Mouse (Mus musculus): Measurements from ENCODE around the gene Prr3. TPM values are rescaled to one million over a fixed set of nuclear protein-coding genes. Genes with fewer than 3 reads are reported as not detected.
"Not testable (repeated sequence)": the region's sequence is repeated elsewhere in the genome, so short reads cannot be mapped to it uniquely, and the experiment has no call there.

Prr3 gene
- polyA plus RNA-seq, 1 experiment from 2014 or later: 78.2 TPM

DNA sequence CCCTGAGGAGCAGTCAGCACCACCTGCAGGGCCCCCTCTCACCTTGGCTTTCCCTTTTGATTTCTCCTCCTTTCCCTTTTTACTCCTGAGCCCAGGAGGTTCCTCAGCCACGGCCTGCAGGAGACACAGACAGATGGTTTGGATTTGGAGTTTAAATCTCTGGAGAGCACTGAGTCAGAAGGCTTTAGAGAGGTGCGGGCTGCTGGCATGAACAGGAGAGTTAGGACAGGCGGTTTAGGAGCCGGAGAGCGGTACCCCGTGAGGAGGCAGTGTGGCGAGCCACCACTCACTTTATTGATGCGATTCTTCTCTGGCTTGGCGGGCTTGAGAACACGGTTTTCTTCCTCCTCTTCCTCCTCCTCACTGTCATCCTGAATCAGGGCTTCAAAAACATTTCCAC lies 16.8 kb downstream of the Prr3 start:
- 95% methylated on average over 10 of the region's 10 CpGs for WGBS
- no peak overlapping the region for H3K4me3 ChIP-seq (ENCODE audit: low read depth, low read length)

DNA sequence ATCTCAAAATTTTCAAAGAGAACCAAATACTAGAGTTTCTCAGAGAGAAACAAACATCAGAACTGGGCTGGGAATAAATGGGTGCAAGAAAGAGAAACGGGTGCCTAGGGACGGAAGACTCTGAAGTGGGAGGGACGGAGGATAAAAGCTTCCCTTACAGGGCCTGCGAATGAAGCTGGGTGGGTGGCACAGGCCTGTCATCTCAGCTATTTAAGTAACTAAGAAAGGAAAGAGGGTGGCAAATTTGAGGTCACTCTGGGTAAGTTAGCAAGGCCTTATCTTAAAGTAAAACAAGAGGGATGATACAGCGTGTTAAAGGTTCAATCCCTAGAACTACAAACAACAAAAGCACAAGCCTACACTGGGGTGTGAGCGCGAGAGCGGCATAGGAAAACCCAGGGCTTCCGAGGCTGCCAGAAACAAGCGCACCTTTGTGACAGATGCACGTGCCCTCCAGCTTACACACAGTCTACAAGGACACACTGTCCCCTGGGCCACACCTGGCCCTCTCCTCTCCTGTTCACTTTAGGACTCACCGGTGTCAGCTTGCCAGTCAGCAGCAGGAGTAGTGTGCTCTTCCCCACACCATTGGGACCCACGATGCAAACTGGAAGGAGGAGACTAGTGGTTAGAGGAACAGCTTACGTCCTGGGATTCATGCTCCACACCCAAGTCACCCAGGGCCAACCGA lies 21.4 kb downstream of the Prr3 start:
- Histone ChIP-seq H3K27me3 (ENCODE audit: control insufficient read depth, insufficient read depth, low read length) (no peaks in the 10 kb centered on the region), H3K27ac (ENCODE audit: low read depth, low read length) (no peak overlapping the region), H3K9ac (replicated peaks; ENCODE audit: low read depth, low read length) (no peak overlapping the region), H3K4me2 (ENCODE audit: low read depth, low read length) (no peak overlapping the region), H3K9me3 (ENCODE audit: control insufficient read depth, low read length) (no peaks in the 10 kb centered on the region), H3K4me1 (ENCODE audit: control insufficient read depth, insufficient read depth, low read length) (no peaks in the 10 kb centered on the region), H3K36me3 (ENCODE audit: control insufficient read depth, insufficient read depth, low read length) (peaks cover 72% of the 10 kb centered on the region), H3K4me3 (ENCODE audit: low read depth, low read length) (no peak overlapping the region)
- 97% methylated on average over 15 of the region's 15 CpGs for WGBS
- ATAC-seq (ENCODE audit: low read depth): no peak

More for the DNA sequence above, 16.8 kb downstream of the Prr3 start:
- H3K27ac ChIP-seq (ENCODE audit: low read depth, low read length): no peak overlapping the region
- ATAC-seq (ENCODE audit: low read depth): no peak
- H3K36me3 ChIP-seq (ENCODE audit: control insufficient read depth, insufficient read depth, low read length): peaks cover 54% of the 10 kb centered on the region
- peaks cover 2% of the 10 kb centered on the region; the same call in 1 of the 2 replicates for H3K4me1 ChIP-seq (ENCODE audit: control insufficient read depth, insufficient read depth, low read length)
- H3K9ac ChIP-seq (replicated peaks; ENCODE audit: low read depth, low read length): no peak overlapping the region
- H3K4me2 ChIP-seq (ENCODE audit: low read depth, low read length): no peak overlapping the region
- no peaks in the 10 kb centered on the region for H3K27me3 ChIP-seq (ENCODE audit: control insufficient read depth, insufficient read depth, low read length)
- no peaks in the 10 kb centered on the region for H3K9me3 ChIP-seq (ENCODE audit: control insufficient read depth, low read length)

DNA sequence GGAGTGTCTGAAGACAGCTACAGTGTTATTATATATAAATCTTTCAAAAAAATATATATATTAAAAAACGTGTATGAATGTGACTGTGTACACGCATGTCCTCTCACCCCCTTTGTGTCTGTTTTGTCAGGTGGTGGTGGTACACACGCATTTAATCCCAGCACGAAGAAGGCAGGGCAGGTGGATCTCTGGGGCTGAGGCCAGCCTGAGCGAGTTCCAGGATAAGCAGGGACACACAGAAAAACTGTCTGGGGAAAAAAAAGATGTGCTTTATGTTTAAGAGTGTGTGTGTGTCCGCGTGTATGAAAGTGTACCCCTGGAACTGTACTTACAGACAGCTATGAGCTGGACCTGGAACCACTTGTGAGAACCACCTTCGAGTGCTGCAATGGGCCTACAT lies 25.4 kb downstream of the Prr3 start:
- no peak overlapping the region for H3K4me2 ChIP-seq (ENCODE audit: low read depth, low read length)
- no peak overlapping the region for H3K9ac ChIP-seq (replicated peaks; ENCODE audit: low read depth, low read length)
- H3K9me3 ChIP-seq (ENCODE audit: control insufficient read depth, low read length): no peaks in the 10 kb centered on the region
- WGBS: 80% methylated on average over 8 of the region's 8 CpGs
- peaks cover 35% of the 10 kb centered on the region for H3K36me3 ChIP-seq (ENCODE audit: control insufficient read depth, insufficient read depth, low read length)
- H3K27ac ChIP-seq (ENCODE audit: low read depth, low read length): no peak overlapping the region
- no peaks in the 10 kb centered on the region for H3K4me1 ChIP-seq (ENCODE audit: control insufficient read depth, insufficient read depth, low read length)
- H3K4me3 ChIP-seq (ENCODE audit: low read depth, low read length): no peak overlapping the region
- no peaks in the 10 kb centered on the region for H3K27me3 ChIP-seq (ENCODE audit: control insufficient read depth, insufficient read depth, low read length)
- ATAC-seq (ENCODE audit: low read depth): no peak

DNA sequence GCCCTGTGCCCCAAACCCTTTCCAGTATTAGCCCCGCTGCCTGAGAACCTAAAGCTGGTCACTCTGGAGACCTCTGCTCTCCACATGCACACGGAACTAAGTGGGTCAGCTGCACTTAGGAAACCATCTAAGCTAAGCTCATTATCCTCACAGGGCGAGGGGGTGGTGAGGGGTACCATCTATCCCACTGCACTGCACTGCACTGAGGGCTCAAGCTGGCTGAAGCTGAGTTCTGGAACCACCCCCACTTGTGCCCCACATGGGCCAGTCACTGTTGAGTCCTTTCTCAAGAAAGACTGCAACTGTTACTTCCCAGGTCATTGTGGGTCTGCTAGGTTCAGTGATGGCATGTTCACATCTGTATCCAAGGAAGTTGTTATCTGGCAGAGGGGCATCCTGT lies 27.5 kb downstream of the Prr3 start:
- 83% methylated on average over 2 of the region's 3 CpGs for WGBS
- not testable (repeated sequence) for H3K4me3 ChIP-seq (ENCODE audit: low read depth, low read length); H3K9ac ChIP-seq (replicated peaks; ENCODE audit: low read depth, low read length); H3K9me3 ChIP-seq (ENCODE audit: control insufficient read depth, low read length); ATAC-seq (ENCODE audit: low read depth); H3K4me2 ChIP-seq (ENCODE audit: low read depth, low read length); H3K27me3 ChIP-seq (ENCODE audit: control insufficient read depth, insufficient read depth, low read length); H3K27ac ChIP-seq (ENCODE audit: low read depth, low read length); H3K4me1 ChIP-seq (ENCODE audit: control insufficient read depth, insufficient read depth, low read length)
- H3K36me3 ChIP-seq (ENCODE audit: control insufficient read depth, insufficient read depth, low read length): peaks cover 14% of the 10 kb centered on the region

DNA sequence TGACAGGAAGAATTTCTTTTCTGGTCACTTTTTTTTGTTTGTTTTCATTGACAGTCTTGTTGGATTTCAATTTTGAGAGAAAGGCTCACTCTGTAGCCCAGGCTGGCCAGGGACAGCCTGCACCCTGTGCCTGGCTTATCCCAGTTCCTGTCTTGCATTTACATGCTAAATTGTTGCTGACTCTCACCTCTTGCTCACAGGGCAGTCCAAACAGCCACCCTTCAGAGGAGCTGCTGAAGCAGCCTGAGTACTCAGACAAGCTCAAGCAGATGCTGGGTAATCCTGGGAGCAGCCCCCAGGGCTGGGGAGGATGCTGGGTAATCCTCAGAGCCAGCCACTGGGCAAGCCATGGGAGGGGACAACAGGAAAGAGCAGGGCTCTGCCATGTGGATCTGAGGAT lies 29.1 kb downstream of the Prr3 start:
- H3K4me2 ChIP-seq (ENCODE audit: low read depth, low read length); H3K27ac ChIP-seq (ENCODE audit: low read depth, low read length); H3K36me3 ChIP-seq (ENCODE audit: control insufficient read depth, insufficient read depth, low read length); H3K9ac ChIP-seq (replicated peaks; ENCODE audit: low read depth, low read length); H3K27me3 ChIP-seq (ENCODE audit: control insufficient read depth, insufficient read depth, low read length); H3K9me3 ChIP-seq (ENCODE audit: control insufficient read depth, low read length); H3K4me3 ChIP-seq (ENCODE audit: low read depth, low read length); ATAC-seq (ENCODE audit: low read depth); H3K4me1 ChIP-seq (ENCODE audit: control insufficient read depth, insufficient read depth, low read length): not testable (repeated sequence)

DNA sequence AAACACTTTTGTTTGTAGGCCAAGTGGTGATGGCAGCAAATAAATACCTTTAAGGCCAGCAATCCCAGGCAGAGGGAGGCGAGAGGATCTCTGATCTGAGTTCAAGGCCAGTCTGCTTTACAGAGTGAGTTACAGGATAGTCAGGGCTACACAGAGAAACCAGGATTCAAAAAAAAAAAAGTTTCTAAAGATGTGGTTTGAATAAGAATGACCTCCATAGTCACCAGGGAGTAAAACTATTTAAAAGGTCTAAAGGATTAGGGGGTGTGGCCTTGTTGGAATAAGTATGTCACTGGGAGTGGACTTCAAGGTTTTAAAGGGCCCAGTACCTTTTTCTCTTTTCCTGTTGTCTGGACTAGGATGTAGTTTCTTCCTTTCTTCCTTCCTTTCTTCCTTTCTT lies 40.1 kb downstream of the Prr3 start:
- Histone ChIP-seq H3K9me3 (ENCODE audit: control insufficient read depth, low read length) (no peaks in the 10 kb centered on the region), H3K4me3 (ENCODE audit: low read depth, low read length) (no peak overlapping the region), H3K27ac (ENCODE audit: low read depth, low read length) (no peak overlapping the region), H3K4me1 (ENCODE audit: control insufficient read depth, insufficient read depth, low read length) (no peaks in the 10 kb centered on the region), H3K9ac (replicated peaks; ENCODE audit: low read depth, low read length) (no peak overlapping the region), H3K27me3 (ENCODE audit: control insufficient read depth, insufficient read depth, low read length) (no peaks in the 10 kb centered on the region), H3K4me2 (ENCODE audit: low read depth, low read length) (no peak overlapping the region), H3K36me3 (ENCODE audit: control insufficient read depth, insufficient read depth, low read length) (no peaks in the 10 kb centered on the region)
- no peak for ATAC-seq (ENCODE audit: low read depth)
- 49% methylated on average over 1 of the region's 1 CpGs for whole genome bisulfite sequencing

DNA sequence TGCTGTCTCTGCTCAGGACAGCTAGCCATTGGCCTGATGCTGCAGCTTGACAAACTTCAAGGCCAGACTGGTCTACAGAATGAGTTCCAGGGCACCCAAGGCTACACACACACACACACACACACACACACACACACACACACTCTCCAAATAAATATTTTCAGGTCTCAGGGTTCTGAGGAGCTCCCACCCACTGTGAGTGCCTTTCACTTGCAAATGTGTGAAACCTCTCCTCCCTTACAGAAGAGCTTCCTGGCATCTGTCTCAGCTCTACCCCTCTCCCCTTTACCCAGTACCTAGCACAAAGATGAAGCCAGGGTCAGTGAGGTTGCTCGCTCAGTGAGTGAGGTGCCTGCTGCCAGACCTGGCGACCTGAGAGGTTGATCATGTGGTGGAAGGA lies 40.9 kb downstream of the Prr3 start:
- WGBS: 66% methylated on average over 2 of the region's 2 CpGs
- Histone ChIP-seq H3K9me3 (ENCODE audit: control insufficient read depth, low read length) (no peaks in the 10 kb centered on the region), H3K27me3 (ENCODE audit: control insufficient read depth, insufficient read depth, low read length) (no peaks in the 10 kb centered on the region), H3K36me3 (ENCODE audit: control insufficient read depth, insufficient read depth, low read length) (no peaks in the 10 kb centered on the region), H3K4me2 (ENCODE audit: low read depth, low read length) (no peak overlapping the region), H3K4me1 (ENCODE audit: control insufficient read depth, insufficient read depth, low read length) (no peaks in the 10 kb centered on the region), H3K9ac (replicated peaks; ENCODE audit: low read depth, low read length) (no peak overlapping the region), H3K27ac (ENCODE audit: low read depth, low read length) (no peak overlapping the region), H3K4me3 (ENCODE audit: low read depth, low read length) (no peak overlapping the region)
- no peak for ATAC-seq (ENCODE audit: low read depth)

DNA sequence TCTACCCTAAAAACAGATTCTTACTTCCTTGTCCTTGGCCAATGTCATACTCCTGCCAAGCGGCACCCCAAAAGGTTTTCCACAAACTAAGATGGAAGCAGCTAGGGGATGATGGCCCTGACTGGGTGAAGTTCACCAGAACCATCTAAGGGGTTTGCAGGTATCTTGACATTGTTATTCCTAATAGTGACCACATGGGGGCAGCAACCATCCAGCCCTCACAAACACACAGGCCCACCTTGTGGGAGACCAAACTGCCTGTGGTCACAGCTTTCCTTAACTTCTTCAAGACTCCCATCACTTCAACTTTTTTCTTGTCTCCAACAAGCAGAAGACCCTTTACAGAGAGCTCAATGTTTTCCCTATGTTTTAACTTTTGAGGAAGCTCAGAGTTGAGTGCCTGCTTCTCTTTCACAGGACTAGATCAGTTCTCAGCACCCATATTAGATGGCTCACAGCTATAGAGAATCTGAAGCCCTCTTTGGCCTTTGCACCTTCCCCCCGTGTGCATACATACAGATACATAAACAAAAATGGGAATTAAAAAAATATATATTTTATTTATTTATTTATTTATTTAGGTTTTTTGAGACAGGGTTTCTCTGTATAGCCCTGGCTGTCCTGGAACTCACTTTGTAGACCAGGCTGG lies 42.2 kb downstream of the Prr3 start:
- Histone ChIP-seq H3K4me3 (ENCODE audit: low read depth, low read length) (no peak overlapping the region), H3K27me3 (ENCODE audit: control insufficient read depth, insufficient read depth, low read length) (no peaks in the 10 kb centered on the region), H3K36me3 (ENCODE audit: control insufficient read depth, insufficient read depth, low read length) (no peaks in the 10 kb centered on the region), H3K4me1 (ENCODE audit: control insufficient read depth, insufficient read depth, low read length) (no peaks in the 10 kb centered on the region), H3K4me2 (ENCODE audit: low read depth, low read length) (no peak overlapping the region), H3K27ac (ENCODE audit: low read depth, low read length) (no peak overlapping the region), H3K9me3 (ENCODE audit: control insufficient read depth, low read length) (no peaks in the 10 kb centered on the region), H3K9ac (replicated peaks; ENCODE audit: low read depth, low read length) (no peak overlapping the region)
- peak; percentile 74; the same call in 1 of the 2 replicates for ATAC-seq (ENCODE audit: low read depth)
- WGBS: 50% methylated on average over 2 of the region's 2 CpGs

DNA sequence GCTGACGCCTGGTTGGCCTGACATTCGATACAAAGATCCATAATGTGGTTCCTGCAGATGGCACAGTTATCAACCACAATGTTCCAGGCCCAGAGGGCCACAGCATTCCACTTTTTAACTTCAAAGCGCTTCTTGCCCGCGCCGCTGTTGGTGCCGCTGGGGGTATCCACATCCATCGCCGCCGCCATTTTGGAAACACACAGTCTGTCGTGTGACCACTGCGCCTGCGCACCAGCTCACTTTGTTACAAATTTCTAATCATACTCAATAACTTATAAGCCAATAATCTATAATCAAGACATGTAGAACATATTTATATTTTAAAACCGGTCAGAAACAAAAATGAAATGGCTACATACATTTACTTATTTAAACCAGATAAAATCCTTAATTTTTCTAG lies 44.3 kb downstream of the Prr3 start:
- not testable (repeated sequence) for H3K27ac ChIP-seq (ENCODE audit: low read depth, low read length); ATAC-seq (ENCODE audit: low read depth); H3K27me3 ChIP-seq (ENCODE audit: control insufficient read depth, insufficient read depth, low read length); H3K9ac ChIP-seq (replicated peaks; ENCODE audit: low read depth, low read length); H3K4me1 ChIP-seq (ENCODE audit: control insufficient read depth, insufficient read depth, low read length); H3K4me2 ChIP-seq (ENCODE audit: low read depth, low read length); H3K4me3 ChIP-seq (ENCODE audit: low read depth, low read length); H3K9me3 ChIP-seq (ENCODE audit: control insufficient read depth, low read length); H3K36me3 ChIP-seq (ENCODE audit: control insufficient read depth, insufficient read depth, low read length)
- 88% methylated on average over 14 of the region's 14 CpGs for WGBS

All from neural tube, embryonic 14.5 days (tissue).